Comparison of ENCODE assay signal across 14 mouse cellular contexts in genomic region chr7:66801785-66802184, GRCm38 (mm10). TPM values are rescaled to one million over a fixed set of nuclear protein-coding genes. Genes with fewer than 3 reads are reported as not detected.
DNase-seq lines count a peak whose midpoint lies in the region; TF ChIP-seq lines count a peak whose summit lies in the region.
"Had no signal": no experiment of that assay in that cellular context is flagged by ENCODE, and none has a peak within 500 bp of the region (broad histone marks: within the 10 kb centered on the region; RNA-seq: fewer than 3 reads in every experiment).

No protein-coding gene starts in this region.

- TF ChIP-seq POLR2A in heart, adult 2 months (IDR thresholded peaks at IDR 0.05; ENCODE audit: insufficient read depth, low read depth, low read length): no peak

- intact Hi-C loops in heart, adult 2 months (cut with DNase I): no loop called here
- intact Hi-C loops in heart, postnatal 25 days (cut with DNase I): no loop called here

- TF ChIP-seq EP300 in heart, adult 2 months (IDR thresholded peaks at IDR 0.05; ENCODE audit: insufficient read depth, low read depth, low read length): peak; percentile 81; the same call in 1 of the 2 replicates

- H3K9ac ChIP-seq in heart, adult 2 months (ENCODE audit: low read depth, low read length): no peak overlapping the region
- H3K9ac ChIP-seq: limb, embryonic 13.5 days; neural tube, embryonic 12.5 days had no signal

- peak; percentile 59 to 83 for DNase-seq in heart, adult 2 months
- no peak for DNase-seq in heart, postnatal 25 days (ENCODE audit: low spot score)
- peak; percentile 90 for DNase-seq in adrenal gland, adult 2 months
- DNase-seq in gastrocnemius, postnatal 10 days: peak; percentile 77
- peak; percentile 66 for DNase-seq in heart, postnatal 4 days
- DNase-seq in layer of hippocampus, adult 11-12 months (ENCODE audit: low spot score): no peak
- no peak for DNase-seq in urinary bladder, postnatal 14 days (ENCODE audit: low spot score)
- DNase-seq in urinary bladder, postnatal 25 days (ENCODE audit: low spot score): no peak
- DNase-seq: kidney, postnatal 36 days; layer of hippocampus, postnatal 36 days; thymus, adult 2 months had no signal

- H3K36me3 ChIP-seq in heart, adult 2 months (ENCODE audit: control insufficient read depth, insufficient read depth, low read length): no peaks in the 10 kb centered on the region
- H3K36me3 ChIP-seq: limb, embryonic 13.5 days; neural tube, embryonic 12.5 days had no signal

- no peaks in the 10 kb centered on the region for H3K79me2 ChIP-seq in heart, adult 2 months (replicated peaks; ENCODE audit: control insufficient read depth, insufficient read depth, low read length)

- no peaks in the 10 kb centered on the region for H3K27me3 ChIP-seq in heart, adult 2 months (ENCODE audit: control insufficient read depth, insufficient read depth, low read length)
- H3K27me3 ChIP-seq: limb, embryonic 13.5 days; neural tube, embryonic 12.5 days had no signal

- H3K27ac ChIP-seq in heart, adult 2 months: peak overlapping the region; percentile 43; the same call in 1 of the 2 replicates
- H3K27ac ChIP-seq: limb, embryonic 13.5 days; neural tube, embryonic 12.5 days had no signal

- H3K4me1 ChIP-seq in heart, adult 2 months (ENCODE audit: control insufficient read depth, insufficient read depth, low read length): peaks cover 1% of the 10 kb centered on the region; the same call in 1 of the 2 replicates

- no peak overlapping the region for H3K4me3 ChIP-seq in heart, adult 2 months
- H3K4me3 ChIP-seq: limb, embryonic 13.5 days; neural tube, embryonic 12.5 days had no signal

- TF ChIP-seq CTCF in heart, adult 2 months (IDR thresholded peaks at IDR 0.05): no peak

RNA-seq across cellular contexts. Expression of gene Adamts17, which starts 37.8 kb away (rescaled TPM):
- 1 to 10 TPM in 1 of 2 experiments, under 1 TPM in 1; 0.47 to 1.5 TPM for total RNA-seq in heart, adult 2 months (2021)
- 0.51 and 0.88 TPM in 2 replicates for polyA plus RNA-seq in heart, adult 2 months (2012; rRNA removed)
- 1 to 10 TPM; 1.5 to 2.7 TPM for total RNA-seq in heart, postnatal 25 days (2021)
- total RNA-seq in adrenal gland, adult 2 months (2021): 1 to 10 TPM; 2.2 to 4.3 TPM
- polyA plus RNA-seq in adrenal gland, adult 2 months (2012; rRNA removed): 4.6 and 6.3 TPM in 2 replicates
- 10 to 100 TPM in 1 of 2 experiments, 1 to 10 TPM in 1; 9.7 to 16.6 TPM for total RNA-seq in gastrocnemius, postnatal 10 days (2021)
- total RNA-seq in heart, postnatal 4 days (2021): 10 to 100 TPM; 14.4 to 18.2 TPM

RNA-seq across cellular contexts. Expression of gene Cers3, which starts 58.5 kb away (rescaled TPM):
- under 1 TPM in 1 of 2 experiments, not detected in 1; 0.09 TPM for total RNA-seq in heart, adult 2 months (2021)
- polyA plus RNA-seq in heart, adult 2 months (2012; rRNA removed): 0.12 TPM in 1 of 2 replicates, not detected in the other
- total RNA-seq in heart, postnatal 25 days (2021): under 1 TPM; 0.11 to 0.13 TPM
- total RNA-seq in adrenal gland, adult 2 months (2021): under 1 TPM; 0.24 to 0.32 TPM
- polyA plus RNA-seq in adrenal gland, adult 2 months (2012; rRNA removed): 0.02 and 0.06 TPM in 2 replicates
- total RNA-seq in gastrocnemius, postnatal 10 days (2021): not detected
- total RNA-seq in heart, postnatal 4 days (2021): under 1 TPM; 0.38 to 0.55 TPM
- polyA plus RNA-seq: activated CD4-positive, CD25-positive, alpha-beta regulatory T cell, adult 4 months had no signal

Comparison
In these comparisons a context has a peak if more than half of its experiments do, and no peak if none do; other contexts are left out.
1. DNase-seq: peak in heart, adult 2 months (2 of 2), adrenal gland, adult 2 months (single experiment), gastrocnemius, postnatal 10 days (single experiment) and heart, postnatal 4 days (single experiment); none in heart, postnatal 25 days (single experiment), layer of hippocampus, adult 11-12 months (single experiment), urinary bladder, postnatal 14 days (single experiment) and urinary bladder, postnatal 25 days (single experiment).